Mouse (Mus musculus): ENCODE measurements around the gene Gm9945. TPM values are rescaled to one million over a fixed set of nuclear protein-coding genes. Genes with fewer than 3 reads are reported as not detected.
A peak's percentile ranks its signal among the peaks of the same experiment; 100 is the strongest.

Gm9945 gene
- not detected for total RNA-seq (2021)

DNA sequence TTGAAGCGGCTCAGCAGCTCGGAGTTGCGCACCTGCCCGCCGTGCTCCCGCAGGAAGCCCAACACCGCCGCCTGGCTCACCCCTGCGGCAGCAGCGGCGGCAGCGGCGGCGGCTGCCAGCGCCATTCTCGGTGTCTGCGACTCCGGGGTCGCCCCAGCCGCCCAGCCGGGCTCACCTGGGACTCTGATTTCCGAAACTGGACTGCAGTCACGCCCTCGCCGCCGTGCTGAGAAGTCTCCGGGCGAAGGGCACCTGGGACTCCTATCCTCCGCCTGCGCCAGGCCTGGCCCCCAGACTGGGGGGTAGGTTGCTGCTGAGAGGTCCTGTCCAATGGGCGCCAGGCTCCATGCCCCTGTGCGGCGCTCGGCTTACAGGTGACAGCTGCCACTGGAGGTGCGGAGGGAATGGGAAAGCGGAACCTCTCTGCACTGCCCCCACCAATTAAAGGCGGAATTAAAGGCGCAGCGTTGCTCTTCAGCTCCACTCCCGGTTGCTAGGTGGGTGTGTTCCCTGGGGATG lies at the start of gene Gm9945, which contains the start of gene Sowaha:
Gene Gm9945, plus strand, starts transcription at position 384 of the 519 bp plus-strand sequence.
Gene Sowaha, minus strand, starts transcription at position 492 of the 519 bp plus-strand sequence.
- intact Hi-C loops (cut with DNase I): no loop called here
- DNase-seq (ENCODE audit: low spot score): no peak

DNA sequence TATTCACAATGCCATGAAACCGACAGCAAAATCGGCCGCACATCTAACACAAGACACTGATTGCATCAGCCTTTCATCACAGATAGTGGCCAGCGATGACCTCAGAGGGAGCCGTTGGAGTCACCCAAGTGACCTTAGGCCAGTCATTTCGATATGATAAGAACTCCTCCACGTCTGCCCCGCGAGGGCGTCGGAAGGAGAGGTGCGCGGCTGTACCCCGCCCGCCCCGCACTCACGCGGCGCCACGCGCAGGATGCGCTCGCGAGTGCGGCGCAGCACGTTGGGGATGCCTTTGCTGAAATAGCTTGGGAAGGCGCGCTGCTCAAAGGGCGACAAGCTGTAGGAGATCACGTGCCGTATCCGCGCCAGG lies 49.7 kb upstream of the Gm9945 start:
- no peak for DNase-seq (ENCODE audit: low spot score)
- intact Hi-C loops (cut with DNase I): no loop called here

- intact Hi-C loops (cut with DNase I): no loop called here
- DNase-seq (ENCODE audit: low spot score): peak; percentile 97
These were observed 49.2 kb upstream of the Gm9945 start, which contains the start of the genes Uqcrq and Gdf9 for GRCm38 (mm10) chr11:53430670-53431346. Gene Uqcrq (minus strand): TSS chr11:53430831. Gene Gdf9 (plus strand): TSS chr11:53431023.

DNA sequence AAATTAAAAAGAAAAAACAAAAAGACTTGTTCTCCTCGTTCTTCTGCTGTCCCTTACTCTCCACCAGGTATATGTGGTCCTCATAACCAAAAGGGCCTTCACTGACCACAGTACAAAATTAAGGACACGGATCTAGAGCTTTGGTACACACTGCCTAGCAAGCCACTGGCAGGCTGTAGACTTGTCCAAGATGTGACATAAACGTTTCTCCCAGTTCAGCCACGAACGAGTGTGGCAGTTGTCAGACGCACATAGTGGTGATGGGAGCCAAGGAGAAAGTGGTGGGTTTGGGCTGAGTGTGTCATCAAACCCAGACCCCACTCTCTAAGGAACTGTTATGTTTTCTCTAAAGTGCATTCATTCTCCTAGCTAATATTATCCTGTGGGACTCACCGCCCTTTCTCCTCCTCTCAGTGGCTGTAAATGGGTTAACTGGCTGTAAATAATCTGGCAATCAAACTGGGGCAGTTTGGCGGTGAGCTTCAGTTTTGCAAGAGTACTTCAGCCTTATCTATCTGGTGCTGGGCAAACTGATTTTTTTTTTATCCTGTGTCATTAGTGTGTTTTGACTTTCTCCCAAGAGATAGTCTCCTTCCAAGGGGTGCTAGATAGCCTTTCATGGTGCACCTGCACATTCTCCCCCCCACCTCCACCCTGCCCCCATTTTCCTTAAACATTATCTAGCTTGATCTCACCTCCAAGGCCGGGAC lies 48.5 kb upstream of the Gm9945 start:
- intact Hi-C loops (cut with DNase I): no loop called here

DNA sequence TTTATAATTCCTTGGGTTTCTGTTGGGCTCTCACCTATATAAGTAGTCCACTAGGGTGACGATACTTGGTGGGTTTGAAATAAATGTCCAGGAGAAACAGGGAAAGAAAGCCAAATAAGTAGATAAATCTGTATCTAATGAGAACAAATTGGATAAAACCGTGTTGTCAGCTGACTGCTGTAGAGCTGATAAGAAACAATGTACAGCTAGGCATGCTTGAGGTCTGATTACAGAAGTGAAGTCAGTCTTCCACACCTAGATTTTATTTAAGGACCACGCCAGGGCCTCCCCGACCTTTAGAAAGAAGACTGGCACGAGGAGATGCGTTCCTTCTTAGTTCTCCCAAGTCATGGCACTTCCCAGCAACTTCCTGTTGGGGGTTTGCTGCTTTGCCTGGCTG lies 46.9 kb upstream of the Gm9945 start:
- intact Hi-C loops (cut with DNase I): no loop called here
- DNase-seq (ENCODE audit: low spot score): no peak

More for the DNA sequence above, 48.5 kb upstream of the Gm9945 start:
- no peak for DNase-seq (ENCODE audit: low spot score)

DNA sequence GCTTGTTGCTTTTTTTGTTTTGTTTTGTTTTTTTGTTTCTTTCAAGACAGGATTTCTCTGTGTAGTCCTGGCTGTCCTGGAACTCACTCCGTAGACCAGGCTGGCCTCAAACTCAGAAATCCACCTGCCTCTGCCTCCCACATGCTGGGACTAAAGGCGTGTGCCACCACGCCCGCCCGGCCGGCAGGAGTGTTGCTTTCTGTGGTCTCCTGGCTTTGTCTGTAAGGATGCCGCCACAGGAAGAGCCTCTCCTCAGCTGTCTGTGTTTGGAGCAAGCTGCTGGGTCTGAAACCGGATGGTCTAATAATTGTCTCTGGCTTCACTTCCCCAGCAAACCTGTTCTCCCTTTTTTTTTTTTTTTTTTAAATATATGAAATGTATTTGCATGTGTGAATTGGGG lies 44.5 kb upstream of the Gm9945 start:
- intact Hi-C loops (cut with DNase I): no loop called here
- DNase-seq (ENCODE audit: low spot score): no peak

- no peak for DNase-seq (ENCODE audit: low spot score)
- intact Hi-C loops (cut with DNase I): no loop called here
These were observed 43.6 kb upstream of the Gm9945 start for GRCm38 (mm10) chr11:53436338-53436737.

GRCm38 (mm10) chr11:53441921-53442320 lies 38.0 kb upstream of the Gm9945 start:
- DNase-seq (ENCODE audit: low spot score): no peak
- intact Hi-C loops (cut with DNase I): no loop called here

- no peak for DNase-seq (ENCODE audit: low spot score)
- intact Hi-C loops (cut with DNase I): no loop called here
These were observed 36.1 kb upstream of the Gm9945 start for GRCm38 (mm10) chr11:53443861-53444260.

DNA sequence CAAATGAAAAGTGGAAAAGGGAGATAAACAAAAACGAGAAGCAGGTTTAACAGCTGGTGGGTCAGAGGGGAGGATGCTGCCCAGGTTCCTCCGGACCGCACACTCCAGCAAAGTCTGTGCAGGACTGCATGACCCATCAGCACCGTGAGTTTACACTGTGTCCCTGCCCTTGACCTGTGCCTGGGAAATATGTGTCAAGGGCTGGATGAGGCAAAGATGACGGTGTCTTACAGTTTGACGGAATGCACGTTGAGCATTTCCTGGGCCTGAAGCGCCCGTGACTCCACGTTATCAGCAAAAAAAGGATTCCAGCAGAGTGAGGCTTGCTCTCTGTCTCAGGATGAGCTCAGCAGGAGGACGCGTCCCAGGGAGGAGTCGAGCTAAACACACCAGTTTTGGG lies 34.4 kb upstream of the Gm9945 start:
- no peak for DNase-seq (ENCODE audit: low spot score)
- intact Hi-C loops (cut with DNase I): no loop called here

DNA sequence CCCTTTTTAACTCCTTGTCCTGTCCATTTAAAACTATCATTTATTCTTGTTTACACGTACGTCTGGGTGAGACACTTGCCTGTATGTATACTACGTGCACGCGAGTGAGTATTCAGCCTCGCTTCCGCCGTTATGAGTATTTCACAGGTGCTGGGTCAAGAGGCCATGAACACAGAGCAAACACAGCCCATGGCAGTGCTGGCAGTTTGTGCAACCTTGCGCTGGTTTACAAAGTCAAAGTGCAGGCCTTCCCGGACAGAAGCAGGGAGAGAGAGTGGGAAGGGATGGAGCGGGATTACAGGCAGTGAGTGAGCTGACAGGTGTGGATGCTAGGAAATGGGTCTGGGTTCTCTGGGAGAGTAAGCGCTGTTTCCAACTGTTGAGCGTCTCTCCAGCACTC lies 33.8 kb upstream of the Gm9945 start:
- intact Hi-C loops (cut with DNase I): no loop called here

DNA sequence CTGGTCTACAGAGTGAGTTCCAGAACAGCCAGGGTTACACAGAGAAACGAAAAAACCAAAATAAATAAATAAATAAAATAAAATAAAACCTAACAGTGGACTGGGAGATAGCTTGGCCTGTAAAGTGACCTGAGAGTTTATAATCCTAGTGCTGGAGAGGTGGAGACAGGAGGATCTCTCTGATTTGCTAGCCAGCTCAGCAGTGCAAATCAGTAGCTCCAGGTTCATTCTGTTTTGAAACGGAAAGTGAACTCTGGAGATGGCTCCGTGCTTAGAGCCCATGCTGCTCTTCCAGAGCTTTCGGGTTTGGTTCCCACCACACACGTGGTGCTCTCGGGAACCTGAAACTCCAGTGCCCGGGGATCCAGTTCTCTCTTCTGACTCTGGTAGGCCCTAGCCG lies 32.0 kb upstream of the Gm9945 start:
- intact Hi-C loops (cut with DNase I): no loop called here
- DNase-seq (ENCODE audit: low spot score): no peak

More for the DNA sequence above, 33.8 kb upstream of the Gm9945 start:
- DNase-seq (ENCODE audit: low spot score): no peak

GRCm38 (mm10) chr11:53448529-53448928 lies 31.4 kb upstream of the Gm9945 start:
- DNase-seq (ENCODE audit: low spot score): no peak

DNA sequence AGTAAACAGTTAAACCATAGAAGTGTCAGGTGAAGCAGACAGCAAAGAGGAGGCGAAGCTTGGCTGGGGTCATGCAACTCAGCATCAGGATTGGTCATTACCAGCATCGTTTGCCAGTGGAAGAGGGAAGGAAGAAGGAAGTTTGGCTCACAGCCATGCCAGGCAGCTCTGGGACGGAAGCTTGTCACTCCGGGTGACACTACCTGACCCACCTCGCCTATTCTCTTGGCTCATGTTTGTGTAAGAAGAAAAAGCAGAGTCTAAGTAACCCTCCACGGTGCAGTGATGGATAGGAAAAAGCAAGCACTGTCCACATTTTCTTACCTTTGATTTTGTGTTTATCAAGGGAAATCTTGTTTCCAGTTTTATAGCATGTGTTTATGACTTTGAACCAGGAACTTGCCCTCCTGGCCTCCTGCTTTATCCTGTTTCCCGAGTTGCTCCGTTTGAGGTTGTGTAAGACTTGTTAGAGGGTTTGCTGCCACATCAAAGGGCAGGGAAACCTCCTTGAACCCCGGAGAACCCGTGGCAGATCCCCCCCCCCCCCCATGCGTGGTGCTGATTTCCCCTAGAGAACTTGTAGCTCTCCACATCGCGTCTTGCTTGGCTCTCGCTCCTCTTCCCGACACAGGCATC lies 29.8 kb upstream of the Gm9945 start:
- DNase-seq (ENCODE audit: low spot score): no peak
- intact Hi-C loops (cut with DNase I): no loop called here

More at GRCm38 (mm10) chr11:53448529-53448928, 31.4 kb upstream of the Gm9945 start:
- intact Hi-C loops (cut with DNase I): no loop called here

GRCm38 (mm10) chr11:53451361-53451760 lies 28.6 kb upstream of the Gm9945 start:
- no peak for DNase-seq (ENCODE audit: low spot score)
- intact Hi-C loops (cut with DNase I): no loop called here

- intact Hi-C loops (cut with DNase I): no loop called here
- DNase-seq (ENCODE audit: low spot score): no peak
These were observed 27.6 kb upstream of the Gm9945 start for GRCm38 (mm10) chr11:53452396-53452795.

DNA sequence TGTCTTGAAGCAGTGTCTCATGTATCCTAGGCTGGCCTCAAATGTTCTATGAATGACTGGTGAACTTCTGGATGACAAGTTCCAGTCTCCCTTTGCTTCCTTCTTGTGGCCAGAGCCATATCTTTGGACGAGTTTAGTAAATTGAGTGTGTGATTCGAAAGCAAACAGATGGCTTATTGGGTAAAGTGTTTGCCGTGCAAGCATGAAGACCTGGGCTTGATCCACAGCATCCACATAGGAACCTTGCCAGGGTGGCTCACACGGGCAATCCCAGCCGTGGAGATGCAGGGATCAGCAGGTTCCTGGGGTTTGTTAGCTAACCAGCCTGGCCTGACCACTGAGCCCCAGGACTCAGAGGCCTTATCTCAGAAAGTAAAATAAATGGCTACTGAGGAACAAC lies 26.9 kb upstream of the Gm9945 start:
- no peak for DNase-seq (ENCODE audit: low spot score)
- intact Hi-C loops (cut with DNase I): no loop called here

GRCm38 (mm10) chr11:53456474-53457371 lies 23.2 kb upstream of the Gm9945 start, which contains the start of the genes Gm10447 and Shroom1:
Gene Gm10447 (minus strand): TSS chr11:53457110.
Gene Shroom1 (plus strand): TSS chr11:53457205.
- intact Hi-C loops (cut with DNase I): no loop called here
- DNase-seq (ENCODE audit: low spot score): peak; percentile 44

- DNase-seq (ENCODE audit: low spot score): no peak
- intact Hi-C loops (cut with DNase I): no loop called here
These were observed 22.5 kb upstream of the Gm9945 start for GRCm38 (mm10) chr11:53457372-53457954.

Data from heart, postnatal 25 days (tissue).